Mouse (Mus musculus) E14TG2a.4 (cell line): ENCODE measurements around the gene Cdk18.
A peak's percentile ranks its signal among the peaks of the same experiment; 100 is the strongest.

Experiments
- H3K27me3 ChIP-seq: 2 replicates; pipeline ENCODE4 v1.6.1; 2014; ENCODE audit warnings: low read length, control low read depth; ENCODE audit not compliant: insufficient read depth
- H3K36me3 ChIP-seq: 2 replicates; pipeline ENCODE4 v1.6.1; 2014; ENCODE audit warnings: low read length, control low read depth; ENCODE audit not compliant: insufficient read depth
- H3K4me1 ChIP-seq: replicated peaks from 2 replicates; pipeline ENCODE4 v1.6.1; 2014; ENCODE audit warnings: low read depth, low read length, control low read depth
- H3K4me3 ChIP-seq: replicated peaks from 2 replicates; pipeline ENCODE4 v1.5.1; 2014; ENCODE audit warnings: mild to moderate bottlenecking, low read length
- H3K9me3 ChIP-seq: 2 replicates; pipeline ENCODE4 v1.6.1; 2014; ENCODE audit warnings: low read length, control low read depth
- CTCF ChIP-seq: conservative IDR thresholded peaks from 2 replicates; pipeline ENCODE4 v1.5.1; 2014; ENCODE audit warnings: low read length
- NANOG ChIP-seq: IDR thresholded peaks from 2 replicates; pipeline ENCODE4 v1.6.1; 2014; ENCODE audit warnings: borderline replicate concordance, low read length, mixed read lengths
- POU5F1 ChIP-seq: IDR thresholded peaks from 2 replicates; pipeline ENCODE4 v1.6.1; 2014; ENCODE audit warnings: low read length, borderline replicate concordance

Cdk18 gene

GRCm38 (mm10) chr1:132153691-132154090 lies 14.2 kb upstream of the Cdk18 start:
- Histone ChIP-seq H3K4me1 (peaks cover 64% of the 10 kb centered on the region), H3K4me3 (peak overlapping the region; percentile 45), H3K9me3 (no peaks in the 10 kb centered on the region), H3K27me3 (peaks cover 17% of the 10 kb centered on the region), H3K36me3 (no peaks in the 10 kb centered on the region)
- TF ChIP-seq CTCF, result no peak
- no peak for TF ChIP-seq NANOG
- TF ChIP-seq POU5F1, result no peak

GRCm38 (mm10) chr1:132153086-132153690 lies 13.7 kb upstream of the Cdk18 start:
- Histone ChIP-seq H3K4me3 (peak overlapping the region; percentile 45), H3K9me3 (no peaks in the 10 kb centered on the region), H3K27me3 (peaks cover 22% of the 10 kb centered on the region), H3K4me1 (peaks cover 59% of the 10 kb centered on the region), H3K36me3 (no peaks in the 10 kb centered on the region)
- no peak for TF ChIP-seq NANOG
- TF ChIP-seq POU5F1, result no peak
- no peak for TF ChIP-seq CTCF

- H3K4me3 ChIP-seq, result no peak overlapping the region
- H3K9me3 ChIP-seq, result no peaks in the 10 kb centered on the region
- TF ChIP-seq POU5F1, result no peak
- TF ChIP-seq NANOG, result no peak
- TF ChIP-seq CTCF, result no peak
- H3K36me3 ChIP-seq, result no peaks in the 10 kb centered on the region
- peaks cover 48% of the 10 kb centered on the region for H3K4me1 ChIP-seq
- H3K27me3 ChIP-seq, result peaks cover 25% of the 10 kb centered on the region
These were observed 12.4 kb upstream of the Cdk18 start for GRCm38 (mm10) chr1:132151908-132152307.

DNA sequence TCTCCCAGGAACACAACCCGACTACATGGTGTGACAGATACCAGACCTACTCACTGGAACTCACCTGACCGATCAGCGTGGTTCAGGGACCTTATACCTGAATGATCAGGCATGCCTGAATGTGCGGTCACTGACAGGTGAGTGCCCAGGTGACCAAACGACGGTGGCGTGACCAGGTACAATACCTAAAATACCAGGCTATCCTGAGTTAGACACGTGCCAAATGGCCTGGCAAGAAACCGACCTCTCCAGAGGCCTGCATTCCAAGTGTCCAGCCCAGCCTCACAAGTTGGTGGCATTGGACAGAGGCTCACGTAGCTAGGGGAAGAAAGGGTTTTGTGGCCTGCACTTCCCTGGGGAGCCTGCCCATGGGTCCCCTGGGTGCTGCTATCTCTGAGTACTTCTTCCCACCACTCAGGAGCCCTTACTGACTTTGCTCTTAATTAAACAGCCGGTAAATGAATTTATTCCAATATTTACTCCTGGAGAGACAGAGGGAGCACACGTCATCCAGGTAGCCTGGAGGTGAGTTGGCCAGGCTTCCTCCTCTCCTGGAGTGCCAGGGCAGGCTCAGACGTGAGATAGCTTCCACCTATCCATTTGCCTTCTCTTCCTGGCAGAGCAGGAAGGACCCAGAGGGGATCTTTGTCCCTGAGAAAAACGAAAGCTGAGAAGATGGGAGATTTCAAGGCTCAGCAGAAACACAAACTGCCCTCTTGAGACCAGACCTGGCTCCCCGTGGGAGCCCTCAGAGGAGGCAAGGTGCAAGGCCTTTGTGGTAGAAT lies 11.5 kb upstream of the Cdk18 start:
- TF ChIP-seq CTCF, result no peak
- no peak for TF ChIP-seq POU5F1
- TF ChIP-seq NANOG, result no peak

GRCm38 (mm10) chr1:132150171-132150570 lies 10.7 kb upstream of the Cdk18 start:
- H3K4me3 ChIP-seq, result no peak overlapping the region
- TF ChIP-seq CTCF, result no peak
- TF ChIP-seq NANOG, result no peak
- no peaks in the 10 kb centered on the region for H3K36me3 ChIP-seq
- H3K9me3 ChIP-seq, result no peaks in the 10 kb centered on the region
- H3K4me1 ChIP-seq, result peaks cover 43% of the 10 kb centered on the region
- peaks cover 32% of the 10 kb centered on the region for H3K27me3 ChIP-seq

More for the DNA sequence above, 11.5 kb upstream of the Cdk18 start:
- H3K9me3 ChIP-seq, result no peaks in the 10 kb centered on the region
- H3K4me1 ChIP-seq, result peaks cover 47% of the 10 kb centered on the region
- no peaks in the 10 kb centered on the region for H3K36me3 ChIP-seq
- no peak overlapping the region for H3K4me3 ChIP-seq
- H3K27me3 ChIP-seq, result peaks cover 29% of the 10 kb centered on the region

GRCm38 (mm10) chr1:132149410-132149809 lies 9.9 kb upstream of the Cdk18 start:
- H3K4me1 ChIP-seq, result peaks cover 43% of the 10 kb centered on the region
- no peak overlapping the region for H3K4me3 ChIP-seq
- no peaks in the 10 kb centered on the region for H3K36me3 ChIP-seq
- H3K9me3 ChIP-seq, result no peaks in the 10 kb centered on the region
- peaks cover 38% of the 10 kb centered on the region for H3K27me3 ChIP-seq
- TF ChIP-seq POU5F1 (no peak), CTCF (no peak), NANOG (no peak)

GRCm38 (mm10) chr1:132145973-132146685 lies 6.6 kb upstream of the Cdk18 start:
- TF ChIP-seq CTCF (no peak), NANOG (no peak), POU5F1 (no peak)
- H3K4me3 ChIP-seq, result no peak overlapping the region
- no peaks in the 10 kb centered on the region for H3K9me3 ChIP-seq
- H3K27me3 ChIP-seq, result peaks cover 50% of the 10 kb centered on the region
- H3K4me1 ChIP-seq, result peaks cover 27% of the 10 kb centered on the region
- no peaks in the 10 kb centered on the region for H3K36me3 ChIP-seq

DNA sequence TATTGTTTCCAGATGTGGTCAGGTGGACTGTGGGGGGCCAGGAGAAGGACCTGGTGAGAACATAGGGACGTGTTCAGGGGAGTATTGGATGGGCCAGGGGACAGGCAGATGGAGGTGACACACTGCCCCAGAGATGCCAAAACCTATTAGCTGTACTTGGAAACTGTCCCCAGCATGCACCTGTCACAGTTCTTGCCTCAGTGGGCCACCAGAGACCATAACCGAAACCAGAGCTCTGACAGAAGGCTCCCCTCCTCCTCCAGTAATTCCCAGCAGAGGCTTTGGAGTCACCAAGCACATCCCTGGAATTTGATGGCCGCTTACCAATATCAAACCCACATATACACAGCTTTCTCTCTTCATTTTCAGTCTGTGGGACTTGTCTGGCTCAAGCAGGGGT lies 5.4 kb upstream of the Cdk18 start:
- Histone ChIP-seq H3K4me1 (peaks cover 30% of the 10 kb centered on the region), H3K4me3 (no peak overlapping the region), H3K36me3 (no peaks in the 10 kb centered on the region), H3K9me3 (no peaks in the 10 kb centered on the region), H3K27me3 (peaks cover 47% of the 10 kb centered on the region)
- TF ChIP-seq NANOG (no peak), POU5F1 (no peak), CTCF (no peak)
